Mouse (Mus musculus): ENCODE data around the gene Banp. TPM values are rescaled to one million over a fixed set of nuclear protein-coding genes. Genes with fewer than 3 reads are reported as not detected.

Banp gene
- total RNA-seq, 2 experiments from 2014 or later: 39.4 to 41.7 TPM

DNA sequence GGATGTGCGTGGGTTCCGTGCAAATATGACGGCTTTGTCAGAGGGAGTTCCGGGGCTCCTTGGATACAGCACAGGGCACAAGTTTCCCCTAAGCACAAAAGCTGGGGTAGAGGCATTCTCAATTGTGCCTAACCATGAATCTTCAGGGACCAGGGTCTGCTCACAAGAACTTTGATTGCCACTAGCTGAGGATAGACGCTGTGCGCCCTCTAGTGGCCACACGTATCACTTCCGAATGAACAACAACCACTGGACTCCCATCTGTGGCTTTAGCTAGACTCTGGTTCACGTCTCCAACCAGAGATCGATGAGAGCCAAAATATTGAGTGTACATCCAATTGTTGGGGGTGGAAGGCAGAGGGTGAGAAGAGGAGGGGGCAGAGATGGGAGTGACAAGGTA lies 23.9 kb upstream of the Banp start:
- DNase-seq (ENCODE audit: extremely low spot score in 1 of 2, low spot score in 1 of 2): peak; percentile 60 to 88

DNA sequence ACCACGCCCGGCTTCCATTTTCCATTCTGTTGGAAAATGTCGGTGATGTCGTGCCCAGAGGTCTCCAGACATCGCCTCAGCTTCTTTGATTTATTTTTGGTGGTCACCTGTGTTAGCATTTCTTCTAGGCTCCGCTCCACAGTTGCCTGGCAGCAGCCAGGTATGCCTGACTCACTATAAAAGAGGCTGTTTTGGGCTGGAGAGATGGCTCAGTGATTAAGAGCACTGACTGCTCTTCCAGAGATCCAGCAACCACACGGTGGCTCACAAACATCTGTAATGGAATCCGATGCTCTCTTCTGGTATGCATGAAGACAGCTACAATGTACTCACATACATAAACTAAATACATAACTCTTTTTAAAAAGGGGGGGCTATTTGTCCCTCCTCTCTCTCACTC lies 23.3 kb upstream of the Banp start:
- no peak for DNase-seq (ENCODE audit: extremely low spot score in 1 of 2, low spot score in 1 of 2)

DNA sequence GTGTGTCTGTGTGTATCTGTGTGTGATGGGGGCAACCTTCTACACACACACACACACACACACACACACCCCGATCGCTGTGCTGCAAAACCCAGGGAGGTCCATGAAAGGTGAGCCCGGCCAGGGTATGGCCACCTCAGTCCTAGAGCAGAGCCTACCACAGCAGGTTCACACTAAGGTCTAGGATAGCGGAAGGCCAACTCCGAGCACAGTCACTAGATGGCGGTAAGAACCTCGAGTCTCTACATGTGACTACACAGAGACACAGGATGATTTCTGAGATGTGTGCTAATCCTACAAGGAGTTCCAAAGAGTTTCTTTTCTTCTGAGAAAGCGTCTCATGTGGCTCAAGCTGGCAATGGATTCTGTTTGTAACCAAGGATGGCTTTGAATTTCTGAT lies 22.2 kb upstream of the Banp start:
- peak in 1 of 2 experiments; percentile 58 for DNase-seq (ENCODE audit: extremely low spot score in 1 of 2, low spot score in 1 of 2)

DNA sequence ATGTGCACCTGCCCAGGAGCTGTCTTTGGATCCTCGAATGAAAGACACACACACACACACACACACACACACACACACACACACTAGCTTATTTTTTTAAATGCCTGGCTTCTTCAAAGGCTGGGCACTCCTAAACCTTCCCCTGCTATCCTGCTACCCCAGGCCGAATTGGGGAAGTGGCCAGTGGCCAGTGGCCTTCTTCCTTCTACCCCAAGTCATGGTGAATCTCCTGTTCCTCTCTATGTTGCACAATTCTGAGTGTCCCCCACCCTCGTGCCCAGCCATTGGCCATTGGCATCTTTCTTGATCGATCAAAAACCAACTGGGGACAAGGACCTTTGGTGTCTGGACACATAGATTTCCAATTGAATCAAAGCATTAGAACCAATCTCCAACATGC lies 19.5 kb upstream of the Banp start:
- no peak for DNase-seq (ENCODE audit: extremely low spot score in 1 of 2, low spot score in 1 of 2)

DNA sequence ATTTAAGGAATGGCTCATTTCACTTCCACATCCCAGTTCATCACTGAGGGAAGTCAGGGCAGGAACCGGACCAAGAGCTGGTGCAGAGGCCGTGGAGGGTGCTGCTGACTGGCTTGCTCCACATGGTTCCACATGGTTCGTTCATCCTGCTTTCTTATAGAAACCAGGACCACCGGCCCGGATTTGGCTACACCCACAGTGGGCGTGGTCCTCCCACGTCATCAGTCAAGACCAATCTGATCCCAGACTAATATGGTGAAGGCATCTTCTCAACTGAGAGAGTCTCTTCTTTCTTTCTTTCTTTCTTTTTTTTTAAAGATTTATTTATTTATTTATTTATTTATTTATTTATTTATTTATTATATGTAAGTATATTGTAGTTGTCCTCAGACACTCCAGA lies 18.0 kb upstream of the Banp start:
- DNase-seq (ENCODE audit: extremely low spot score in 1 of 2, low spot score in 1 of 2): no peak

DNA sequence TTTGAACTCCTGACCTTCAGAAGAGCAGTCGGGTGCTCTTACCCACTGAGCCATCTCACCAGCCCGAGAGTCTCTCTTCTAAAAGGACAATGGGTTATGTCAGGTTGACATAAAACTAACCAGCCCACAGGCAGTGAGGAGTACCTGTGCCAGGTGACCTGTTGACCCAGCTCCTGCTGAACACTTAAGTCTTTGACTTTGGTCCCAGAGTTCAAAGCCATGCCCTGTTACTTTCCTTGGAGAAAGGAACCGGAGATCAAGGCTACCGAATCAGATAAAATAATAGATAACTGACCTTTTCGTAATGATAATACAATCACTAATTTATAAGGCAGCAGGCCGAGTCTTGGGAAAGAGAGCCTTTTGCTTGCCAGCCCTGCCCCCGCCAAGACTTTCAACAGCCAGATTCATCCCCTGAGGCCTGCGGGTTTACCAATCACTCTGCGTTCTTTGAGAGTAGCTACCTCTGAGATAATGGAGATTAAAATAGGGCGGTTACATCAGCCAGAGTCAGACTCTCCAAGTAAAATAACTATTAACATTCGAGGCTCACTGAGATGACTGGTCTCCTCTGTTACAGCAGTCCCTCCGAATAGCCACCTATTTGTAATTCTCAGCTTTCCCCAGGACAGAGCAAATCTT lies 17.4 kb upstream of the Banp start:
- no peak for DNase-seq (ENCODE audit: extremely low spot score in 1 of 2, low spot score in 1 of 2)

DNA sequence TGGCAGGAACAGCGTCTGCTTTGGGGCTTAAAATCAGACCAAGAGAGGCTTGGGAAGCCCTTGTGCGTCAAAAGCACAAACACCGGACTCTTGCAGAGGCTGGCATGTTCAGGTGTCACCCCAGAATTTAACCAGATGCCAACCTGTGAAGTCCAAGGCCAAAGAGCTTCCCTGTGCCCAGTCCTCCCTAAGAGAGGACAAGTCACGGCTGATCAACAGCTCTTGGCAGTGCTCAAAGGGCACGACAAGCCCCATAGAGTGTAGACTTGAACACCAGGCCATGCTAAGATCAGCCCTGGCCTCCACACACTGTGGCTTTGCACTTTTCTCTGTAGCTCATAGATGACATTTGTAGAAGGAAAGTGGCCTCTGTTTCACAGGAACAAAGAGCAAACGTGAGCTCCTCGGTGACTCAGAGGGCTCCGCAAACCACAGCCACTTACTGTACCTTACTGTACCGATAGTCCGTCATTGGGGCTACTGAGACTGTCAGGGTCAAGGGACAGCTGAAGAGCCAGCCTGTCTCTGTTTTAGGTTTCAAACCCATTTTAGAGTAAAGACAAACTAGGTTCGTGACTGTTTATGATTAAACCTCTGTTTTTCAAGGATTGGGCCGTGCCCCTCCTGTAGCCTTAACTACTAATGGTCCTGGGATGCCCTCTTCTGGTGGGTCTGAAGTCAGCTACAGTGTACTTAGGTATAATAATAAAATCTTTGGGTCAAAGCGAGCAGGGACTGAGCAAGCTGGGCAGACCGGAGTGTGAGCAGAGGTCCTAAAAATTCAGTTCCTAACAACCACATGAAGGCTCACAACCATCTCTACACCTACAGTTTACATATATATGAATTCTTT lies 16.7 kb upstream of the Banp start:
- DNase-seq (ENCODE audit: extremely low spot score in 1 of 2, low spot score in 1 of 2): no peak

DNA sequence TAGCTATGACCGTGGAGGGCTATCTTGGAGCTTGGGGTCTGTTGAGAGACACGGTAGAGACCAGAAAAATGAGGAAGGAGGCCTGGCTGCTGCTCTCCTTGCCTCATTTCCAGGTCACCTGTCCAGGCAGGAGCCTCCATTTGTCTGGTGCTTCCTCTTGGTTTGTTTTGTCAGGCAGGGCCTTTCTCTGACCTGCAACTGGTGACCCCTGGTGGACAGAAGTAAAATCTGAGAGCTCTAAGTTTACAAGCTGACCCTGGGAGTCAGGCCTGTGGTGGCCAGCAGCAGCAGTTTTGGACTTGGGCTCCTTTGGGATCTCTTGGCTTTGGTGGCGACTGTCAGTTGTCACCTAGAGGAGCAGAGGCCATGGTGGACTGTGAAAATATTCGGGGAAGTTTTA lies 15.0 kb upstream of the Banp start:
- DNase-seq (ENCODE audit: extremely low spot score in 1 of 2, low spot score in 1 of 2): no peak

DNA sequence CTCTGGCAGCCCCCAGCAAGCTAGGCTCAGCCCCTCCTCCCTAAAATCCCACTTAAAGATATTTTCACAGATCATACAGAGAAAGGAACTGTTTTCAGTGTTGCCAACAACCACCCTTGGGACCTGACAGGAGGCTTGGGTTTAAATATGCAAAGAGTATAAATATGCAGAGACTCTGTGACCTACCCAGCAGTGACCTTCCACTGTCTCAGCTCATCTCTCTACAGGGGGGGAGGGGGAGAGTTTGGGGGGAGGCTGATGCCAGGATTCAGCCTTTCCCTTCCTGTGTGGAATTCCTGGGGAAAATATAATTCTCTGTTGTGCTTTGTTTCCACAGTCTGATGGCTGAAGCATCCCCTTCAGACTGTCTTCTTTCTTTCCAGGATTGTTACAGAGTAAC lies 14.6 kb upstream of the Banp start:
- no peak for DNase-seq (ENCODE audit: extremely low spot score in 1 of 2, low spot score in 1 of 2)

DNA sequence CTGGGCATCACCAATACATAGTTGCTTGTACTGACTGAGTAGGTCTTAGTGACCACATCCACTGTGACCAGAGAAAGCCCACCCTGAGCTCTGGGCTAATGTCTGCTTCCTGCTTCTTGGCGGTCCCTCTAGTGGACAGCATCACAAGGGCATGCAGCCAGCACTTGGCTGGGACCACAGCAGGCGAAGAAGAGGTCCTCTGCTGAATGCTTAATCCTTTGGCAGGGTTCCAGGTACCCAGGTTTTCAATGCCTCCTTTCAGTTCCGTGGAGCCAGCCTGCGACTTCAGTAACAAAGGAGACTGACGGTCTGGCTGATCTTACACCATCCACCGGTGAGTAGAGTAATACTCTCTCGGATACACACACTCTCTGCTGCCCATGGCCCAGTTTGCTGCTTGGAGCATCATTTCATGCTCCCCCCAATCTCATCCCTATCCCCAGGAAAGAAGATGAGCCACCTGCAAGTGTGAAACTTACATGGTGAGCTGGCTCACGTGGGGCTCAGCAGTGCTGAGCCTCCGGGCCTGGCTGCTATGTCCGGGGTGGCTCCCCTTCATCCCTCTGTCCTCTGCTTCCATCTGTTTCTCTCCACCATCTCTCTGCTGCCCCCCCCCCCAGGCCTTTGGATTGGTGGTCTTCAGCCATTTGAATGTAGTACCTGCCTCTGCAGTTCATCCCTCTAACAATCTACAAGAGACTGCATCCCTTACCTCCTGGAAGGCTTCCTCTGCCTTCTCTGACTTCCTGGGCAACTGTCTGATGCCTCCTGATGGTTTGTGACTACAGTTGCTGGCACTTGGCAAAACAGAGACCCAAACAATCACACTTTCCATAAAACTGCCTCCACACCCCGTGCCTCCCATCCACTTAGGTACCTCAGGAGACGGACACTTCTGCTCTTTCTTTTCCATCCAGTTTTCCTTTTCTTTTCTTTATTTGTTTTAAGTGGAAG lies 13.9 kb upstream of the Banp start:
- peak; percentile 42 to 68 for DNase-seq (ENCODE audit: extremely low spot score in 1 of 2, low spot score in 1 of 2)

DNA sequence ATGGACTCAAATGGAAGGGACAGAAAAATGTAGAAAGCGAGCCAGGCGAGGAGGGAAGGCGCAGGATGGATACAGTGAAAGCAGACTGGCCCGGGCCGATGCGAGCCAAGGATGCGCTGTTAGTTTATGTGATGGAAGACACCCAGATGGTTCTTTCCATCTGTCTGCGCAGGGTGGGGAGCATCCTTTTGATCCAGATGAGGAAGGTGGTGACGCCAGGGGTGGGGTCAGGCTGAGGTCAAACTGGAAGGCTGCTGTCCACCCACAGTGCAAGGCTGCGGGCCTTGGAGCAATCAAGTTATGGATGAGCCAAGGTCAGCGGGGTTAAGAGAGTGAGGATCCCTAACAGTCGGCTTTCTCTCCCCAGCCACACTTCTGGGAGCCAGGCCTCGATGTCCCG lies 13.2 kb upstream of the Banp start:
- no peak for DNase-seq (ENCODE audit: extremely low spot score in 1 of 2, low spot score in 1 of 2)

DNA sequence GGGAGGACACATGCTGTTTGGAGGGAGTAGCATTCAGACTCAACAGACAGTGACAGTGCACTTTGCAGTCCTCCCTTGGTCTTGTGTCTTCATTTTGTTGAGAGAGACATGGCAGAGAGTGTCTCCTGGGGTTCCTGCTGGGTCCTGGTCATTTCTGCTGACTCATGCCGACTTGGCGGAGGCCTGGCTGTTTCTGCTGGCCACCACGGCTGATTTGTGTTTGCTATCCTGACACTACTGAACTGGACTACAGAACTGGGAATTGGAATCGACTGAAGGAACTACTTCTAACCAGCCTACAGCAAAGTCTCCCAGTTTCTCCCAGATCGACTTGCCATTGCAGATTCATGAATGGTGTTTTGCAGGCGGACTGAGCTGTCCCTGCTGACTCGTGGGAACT lies 10.8 kb upstream of the Banp start:
- no peak for DNase-seq (ENCODE audit: extremely low spot score in 1 of 2, low spot score in 1 of 2)

DNA sequence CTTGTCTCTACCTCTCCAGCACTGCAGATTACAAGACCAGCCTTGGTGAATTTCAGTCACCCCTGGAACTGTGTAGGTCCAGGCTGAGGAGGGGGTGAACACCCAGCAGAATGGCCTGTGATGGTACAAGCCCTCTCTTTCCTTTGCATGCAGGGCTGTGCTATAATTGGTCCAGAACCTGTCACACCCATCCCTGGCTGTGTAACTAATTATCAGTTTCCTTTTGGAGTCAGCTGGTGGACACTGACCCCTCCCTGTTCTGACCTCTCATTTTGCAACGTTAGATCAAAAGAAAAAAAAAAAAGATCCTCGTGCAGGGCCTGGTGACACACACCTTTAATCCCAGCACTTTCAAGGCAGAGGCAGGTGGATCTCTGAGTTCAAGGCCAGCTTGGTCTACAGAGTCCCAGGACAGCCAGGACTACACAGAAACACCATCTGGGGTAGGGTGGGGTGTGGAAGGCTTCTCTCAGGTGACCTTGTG lies 6.5 kb upstream of the Banp start:
- DNase-seq (ENCODE audit: extremely low spot score in 1 of 2, low spot score in 1 of 2): no peak

DNA sequence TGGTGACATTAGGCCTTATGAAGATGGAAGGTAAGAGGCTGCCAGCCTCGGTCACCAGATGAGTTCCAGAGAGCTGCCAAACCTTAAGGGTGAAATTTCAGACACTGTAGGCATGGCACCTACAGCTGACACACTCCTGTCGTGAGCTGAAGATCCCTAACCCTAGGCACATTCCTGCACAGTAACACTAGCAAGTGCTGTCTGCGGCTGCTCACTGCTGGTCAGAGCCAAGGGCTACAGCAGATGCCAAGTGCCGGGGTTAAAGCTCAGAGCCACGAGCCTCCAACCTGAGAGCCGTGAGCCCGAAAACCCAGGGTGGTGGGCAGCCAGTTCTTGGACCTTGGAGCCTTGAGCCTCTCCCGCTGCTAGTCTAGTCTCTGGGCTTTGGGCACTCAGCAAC lies 5.8 kb upstream of the Banp start:
- no peak for DNase-seq (ENCODE audit: extremely low spot score in 1 of 2, low spot score in 1 of 2)

DNA sequence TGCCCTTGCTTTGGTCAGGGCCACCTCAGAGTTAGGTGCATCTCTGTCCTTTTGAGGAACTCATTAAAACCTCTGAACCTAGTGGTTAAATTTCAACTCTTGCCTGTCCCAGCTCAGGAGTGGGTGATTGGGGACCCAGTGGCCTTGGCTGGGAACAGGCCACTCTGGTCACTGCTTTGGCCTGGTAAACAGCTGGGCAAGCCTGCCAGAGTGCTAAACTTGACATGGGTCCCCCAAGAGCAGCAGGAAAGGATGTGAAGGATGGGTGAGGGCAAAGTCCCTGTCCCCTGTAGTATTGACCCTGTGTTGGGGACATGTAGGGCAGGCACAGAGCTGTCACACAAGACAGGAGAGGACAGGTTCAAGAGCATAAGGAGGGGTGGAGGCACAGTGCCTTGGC lies 4.7 kb upstream of the Banp start, which contains the start of gene Car5a:
TSS of gene Car5a (minus strand) at position 74 of the 400 bp plus-strand sequence.
- no peak for DNase-seq (ENCODE audit: extremely low spot score in 1 of 2, low spot score in 1 of 2)

DNA sequence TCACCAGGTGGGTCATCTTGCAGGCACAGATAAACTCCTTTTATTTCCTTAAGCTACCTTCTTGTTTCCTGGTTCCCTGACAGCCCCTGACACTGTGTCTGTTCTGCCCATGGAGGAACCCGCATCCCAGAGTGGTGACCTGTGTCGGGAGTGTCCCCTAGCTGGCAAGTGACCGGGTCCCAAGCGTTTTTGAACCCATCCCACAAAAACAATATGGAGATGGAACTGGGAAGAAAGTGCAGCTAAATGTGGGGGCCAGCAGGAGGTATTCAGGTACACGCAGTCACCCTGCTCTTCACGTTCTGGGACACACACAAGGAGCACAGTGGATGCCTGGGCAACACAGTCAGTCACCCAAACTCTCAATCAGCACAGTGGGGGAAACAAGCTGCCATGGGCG lies 3.2 kb upstream of the Banp start:
- no peak for DNase-seq (ENCODE audit: extremely low spot score in 1 of 2, low spot score in 1 of 2)

DNA sequence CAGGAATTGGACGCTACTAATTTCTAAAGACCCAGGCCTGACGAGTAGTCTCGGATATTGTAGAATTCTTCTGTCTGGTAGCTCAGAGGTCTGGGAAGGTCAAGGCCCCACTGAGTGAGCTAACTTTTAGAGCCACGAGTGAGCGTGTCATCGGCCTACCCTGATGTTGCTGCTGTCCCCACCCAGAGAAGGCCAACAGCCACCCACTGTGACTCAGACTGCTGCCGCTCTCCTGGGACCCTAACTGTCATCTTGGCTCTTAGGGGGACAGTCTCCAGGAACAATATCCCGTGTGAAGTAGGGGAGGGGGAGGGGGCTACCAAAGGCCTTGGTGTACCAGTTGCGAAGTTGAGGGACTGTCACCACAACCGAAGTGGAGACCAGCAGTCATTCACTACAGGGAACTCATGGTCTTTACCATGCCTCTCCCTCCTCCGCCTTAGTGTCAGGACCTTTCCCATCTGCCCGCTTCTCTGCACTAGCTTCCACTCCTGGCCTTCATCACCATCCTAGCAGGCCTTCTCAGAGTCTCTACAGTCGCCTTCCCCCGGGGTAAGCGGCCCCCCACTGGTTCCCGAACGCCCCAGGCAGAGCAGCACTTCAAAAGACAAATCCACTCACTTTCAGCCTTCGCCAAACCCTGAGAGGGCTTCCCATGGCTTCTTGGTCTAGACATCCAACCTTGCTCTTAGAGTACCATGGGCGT lies 2.4 kb upstream of the Banp start:
- no peak for DNase-seq (ENCODE audit: extremely low spot score in 1 of 2, low spot score in 1 of 2)

DNA sequence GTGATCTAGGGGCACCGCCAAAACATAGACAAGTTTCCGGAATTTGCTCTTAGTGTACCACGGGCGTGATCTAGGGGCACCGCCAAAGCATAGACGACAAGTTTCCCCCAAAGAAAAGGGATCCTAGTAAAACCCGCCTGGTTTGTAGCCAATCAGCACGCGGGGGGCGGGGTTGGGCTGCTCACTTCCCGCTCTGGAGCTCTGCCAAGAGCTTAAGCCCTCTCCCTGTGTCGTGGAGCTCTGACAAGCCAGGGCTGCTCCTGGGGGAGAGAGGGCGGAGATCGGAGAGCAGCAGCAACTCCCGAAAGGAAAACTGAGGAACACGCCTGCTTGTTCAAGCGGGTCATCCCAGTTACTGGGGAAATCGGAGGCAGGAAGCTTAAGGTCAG lies 1.8 kb upstream of the Banp start:
- peak in 1 of 2 experiments; percentile 69 for DNase-seq (ENCODE audit: extremely low spot score in 1 of 2, low spot score in 1 of 2)

DNA sequence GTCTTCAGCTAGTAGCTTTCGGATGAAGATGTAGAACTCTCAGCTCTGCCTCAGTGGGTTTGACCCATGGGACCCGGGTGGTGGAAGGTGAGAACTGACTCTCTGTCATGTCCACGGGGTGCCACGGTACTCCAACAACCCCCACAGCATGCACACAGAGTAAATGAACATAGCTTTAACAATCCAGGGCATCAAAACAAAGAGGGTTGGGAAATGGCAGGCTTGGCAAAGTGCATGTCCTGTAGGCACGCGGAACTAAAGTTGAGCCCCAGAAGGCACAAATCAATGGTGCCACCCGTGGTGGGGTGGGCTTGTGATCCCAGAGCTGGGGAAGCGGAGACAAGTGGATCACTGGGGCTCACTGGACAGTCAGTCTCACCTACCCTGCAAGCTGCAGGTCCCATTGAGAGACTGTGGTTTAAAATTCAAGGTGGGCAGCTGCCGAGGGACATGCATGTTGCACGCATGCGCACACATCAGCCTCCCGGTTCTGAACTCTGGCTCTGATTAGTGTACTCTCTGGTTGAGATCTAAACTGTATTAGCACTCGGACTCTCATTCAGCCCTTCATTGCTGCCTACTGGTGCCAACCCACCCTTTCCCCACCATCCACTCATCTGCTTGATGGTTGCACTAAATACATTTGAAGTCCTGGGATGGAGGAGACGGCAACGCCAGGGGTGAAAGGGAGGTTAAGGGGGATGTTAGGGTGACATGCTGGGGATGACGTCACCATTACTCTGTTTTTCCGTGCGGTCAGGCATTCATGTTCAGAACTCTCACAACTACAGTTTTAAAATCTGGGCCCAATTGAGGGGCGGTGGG lies 1.0 kb upstream of the Banp start:
- DNase-seq (ENCODE audit: extremely low spot score in 1 of 2, low spot score in 1 of 2): no peak
